Mouse (Mus musculus): ENCODE results near the gene Myh1. TPM values are rescaled to one million over a fixed set of nuclear protein-coding genes. Genes with fewer than 3 reads are reported as not detected.

Gene Myh1
- polyA plus RNA-seq, 2 experiments: 1.1 to 2.4 TPM

DNA sequence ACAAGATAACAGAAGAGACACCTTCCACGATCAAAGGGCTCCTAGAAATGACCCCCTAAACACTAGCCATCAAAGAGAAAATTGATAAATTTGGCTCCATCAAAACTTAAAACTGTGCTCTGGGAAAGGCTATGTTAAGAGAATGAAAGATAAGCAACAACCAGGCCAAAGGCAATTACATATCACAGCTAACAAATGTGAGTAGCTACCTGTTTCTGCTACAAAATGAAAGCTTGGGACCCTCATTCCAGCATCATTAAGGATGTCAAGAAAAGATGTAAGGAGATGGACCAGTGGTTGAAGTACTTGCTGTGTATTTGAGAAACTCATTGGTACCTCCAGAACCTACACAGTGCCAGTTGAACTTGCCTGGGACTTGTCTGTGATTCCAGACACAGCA is 46.0 kb upstream of the Myh1 start:
- Histone ChIP-seq H3K27ac (replicated peaks; ENCODE audit: low read depth, low read length) (no peak overlapping the region), H3K4me3 (replicated peaks; ENCODE audit: low read length) (no peak overlapping the region), H3K9ac (ENCODE audit: low read depth, low read length, severe bottlenecking) (no peak overlapping the region), H3K9me3 (ENCODE audit: control insufficient read depth, low read length) (no peaks in the 10 kb centered on the region), H3K27me3 (ENCODE audit: control insufficient read depth, insufficient read depth, low read length) (no peaks in the 10 kb centered on the region), H3K4me1 (ENCODE audit: control insufficient read depth, insufficient read depth, low read length) (peaks cover 3% of the 10 kb centered on the region; the same call in 1 of the 2 replicates), H3K36me3 (ENCODE audit: control insufficient read depth, insufficient read depth, low read length) (no peaks in the 10 kb centered on the region), H3K4me2 (replicated peaks; ENCODE audit: low read depth, low read length, severe bottlenecking) (no peak overlapping the region)
- WGBS: 65% methylated on average over 1 of the region's 1 CpGs
- no peak for TF ChIP-seq POLR2A (IDR thresholded peaks at IDR 0.05; ENCODE audit: borderline replicate concordance, extremely low read depth, insufficient read depth, insufficient read length)
- no peak for ATAC-seq (ENCODE audit: low FRiP score, low read depth)
- no peak for DNase-seq (ENCODE audit: low spot score)

- ATAC-seq (ENCODE audit: low FRiP score, low read depth) (no peak), DNase-seq (ENCODE audit: low spot score) (no peak)
- no peaks in the 10 kb centered on the region for H3K9me3 ChIP-seq (ENCODE audit: control insufficient read depth, low read length)
- peaks cover 3% of the 10 kb centered on the region; the same call in 1 of the 2 replicates for H3K4me1 ChIP-seq (ENCODE audit: control insufficient read depth, insufficient read depth, low read length)
- no peak overlapping the region for H3K27ac ChIP-seq (replicated peaks; ENCODE audit: low read depth, low read length)
- no peak for TF ChIP-seq POLR2A (IDR thresholded peaks at IDR 0.05; ENCODE audit: borderline replicate concordance, extremely low read depth, insufficient read depth, insufficient read length)
- no peak overlapping the region for H3K4me3 ChIP-seq (replicated peaks; ENCODE audit: low read length)
- no peaks in the 10 kb centered on the region for H3K27me3 ChIP-seq (ENCODE audit: control insufficient read depth, insufficient read depth, low read length)
- no peak overlapping the region for H3K4me2 ChIP-seq (replicated peaks; ENCODE audit: low read depth, low read length, severe bottlenecking)
- H3K9ac ChIP-seq (ENCODE audit: low read depth, low read length, severe bottlenecking): no peak overlapping the region
- H3K36me3 ChIP-seq (ENCODE audit: control insufficient read depth, insufficient read depth, low read length): no peaks in the 10 kb centered on the region
- 57% methylated on average over 2 of the region's 2 CpGs for WGBS
These were observed 44.2 kb upstream of the Myh1 start for GRCm38 (mm10) chr11:67155650-67156049.

GRCm38 (mm10) chr11:67160131-67160530 is 39.7 kb upstream of the Myh1 start:
- 77% methylated on average over 3 of the region's 3 CpGs for WGBS
- Histone ChIP-seq H3K4me1 (ENCODE audit: control insufficient read depth, insufficient read depth, low read length) (no peaks in the 10 kb centered on the region), H3K9me3 (ENCODE audit: control insufficient read depth, low read length) (no peaks in the 10 kb centered on the region), H3K9ac (ENCODE audit: low read depth, low read length, severe bottlenecking) (no peak overlapping the region), H3K27me3 (ENCODE audit: control insufficient read depth, insufficient read depth, low read length) (no peaks in the 10 kb centered on the region), H3K4me3 (replicated peaks; ENCODE audit: low read length) (no peak overlapping the region), H3K36me3 (ENCODE audit: control insufficient read depth, insufficient read depth, low read length) (no peaks in the 10 kb centered on the region), H3K27ac (replicated peaks; ENCODE audit: low read depth, low read length) (no peak overlapping the region), H3K4me2 (replicated peaks; ENCODE audit: low read depth, low read length, severe bottlenecking) (no peak overlapping the region)
- no peak for DNase-seq (ENCODE audit: low spot score)
- no peak for TF ChIP-seq POLR2A (IDR thresholded peaks at IDR 0.05; ENCODE audit: borderline replicate concordance, extremely low read depth, insufficient read depth, insufficient read length)
- ATAC-seq (ENCODE audit: low FRiP score, low read depth): no peak

DNA sequence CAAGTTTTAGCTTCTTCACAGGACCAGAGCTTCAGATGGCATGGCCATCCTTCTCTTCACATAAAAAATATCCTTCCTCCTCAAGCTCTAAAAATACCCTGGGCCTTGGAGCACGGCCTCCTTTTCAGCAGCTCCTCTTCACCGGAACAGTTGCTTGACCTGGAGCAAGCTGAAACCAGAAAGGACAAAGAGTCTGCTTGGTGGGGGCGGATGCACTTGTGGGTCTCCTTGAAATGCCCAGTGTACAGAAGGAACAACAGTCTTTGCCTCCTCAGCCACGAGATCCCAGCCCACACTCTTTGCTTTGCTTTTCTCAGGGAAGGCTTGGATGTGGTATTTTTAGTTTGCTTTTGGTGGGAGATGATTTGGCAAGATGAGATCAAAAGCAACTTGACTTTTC is 36.2 kb upstream of the Myh1 start:
- ATAC-seq (ENCODE audit: low FRiP score, low read depth): no peak
- Histone ChIP-seq H3K27me3 (ENCODE audit: control insufficient read depth, insufficient read depth, low read length) (no peaks in the 10 kb centered on the region), H3K9me3 (ENCODE audit: control insufficient read depth, low read length) (no peaks in the 10 kb centered on the region), H3K27ac (replicated peaks; ENCODE audit: low read depth, low read length) (no peak overlapping the region), H3K4me2 (replicated peaks; ENCODE audit: low read depth, low read length, severe bottlenecking) (no peak overlapping the region), H3K4me3 (replicated peaks; ENCODE audit: low read length) (no peak overlapping the region), H3K4me1 (ENCODE audit: control insufficient read depth, insufficient read depth, low read length) (no peaks in the 10 kb centered on the region), H3K36me3 (ENCODE audit: control insufficient read depth, insufficient read depth, low read length) (no peaks in the 10 kb centered on the region), H3K9ac (ENCODE audit: low read depth, low read length, severe bottlenecking) (no peak overlapping the region)
- WGBS: 82% methylated on average over 4 of the region's 4 CpGs
- TF ChIP-seq POLR2A (IDR thresholded peaks at IDR 0.05; ENCODE audit: borderline replicate concordance, extremely low read depth, insufficient read depth, insufficient read length): no peak
- no peak for DNase-seq (ENCODE audit: low spot score)

DNA sequence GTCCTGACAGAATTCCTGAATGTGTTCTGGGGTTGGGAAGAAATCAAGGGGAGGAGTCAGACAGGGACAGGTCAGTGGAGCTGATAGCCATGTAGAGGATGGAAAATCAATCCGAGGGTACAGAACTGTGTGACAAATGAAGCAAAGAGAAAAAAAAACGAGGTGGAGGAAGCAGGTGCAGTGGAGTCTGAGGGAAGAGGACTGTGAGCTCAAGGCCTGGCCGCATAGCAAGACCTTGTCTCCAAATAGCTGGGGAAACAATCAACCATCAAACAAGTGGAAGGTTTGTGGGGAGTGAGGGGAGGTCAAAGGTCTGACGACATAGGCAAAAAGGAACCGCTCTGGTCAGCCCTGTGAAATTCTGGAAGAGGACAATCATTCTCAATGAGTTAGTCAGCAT is 35.0 kb upstream of the Myh1 start:
- no peak for ATAC-seq (ENCODE audit: low FRiP score, low read depth)
- 66% methylated on average over 5 of the region's 5 CpGs for WGBS
- Histone ChIP-seq H3K4me3 (replicated peaks; ENCODE audit: low read length) (no peak overlapping the region), H3K27ac (replicated peaks; ENCODE audit: low read depth, low read length) (no peak overlapping the region), H3K4me1 (ENCODE audit: control insufficient read depth, insufficient read depth, low read length) (no peaks in the 10 kb centered on the region), H3K27me3 (ENCODE audit: control insufficient read depth, insufficient read depth, low read length) (no peaks in the 10 kb centered on the region), H3K9me3 (ENCODE audit: control insufficient read depth, low read length) (no peaks in the 10 kb centered on the region), H3K9ac (ENCODE audit: low read depth, low read length, severe bottlenecking) (no peak overlapping the region), H3K36me3 (ENCODE audit: control insufficient read depth, insufficient read depth, low read length) (no peaks in the 10 kb centered on the region), H3K4me2 (replicated peaks; ENCODE audit: low read depth, low read length, severe bottlenecking) (no peak overlapping the region)
- TF ChIP-seq POLR2A (IDR thresholded peaks at IDR 0.05; ENCODE audit: borderline replicate concordance, extremely low read depth, insufficient read depth, insufficient read length): no peak
- DNase-seq (ENCODE audit: low spot score): no peak

DNA sequence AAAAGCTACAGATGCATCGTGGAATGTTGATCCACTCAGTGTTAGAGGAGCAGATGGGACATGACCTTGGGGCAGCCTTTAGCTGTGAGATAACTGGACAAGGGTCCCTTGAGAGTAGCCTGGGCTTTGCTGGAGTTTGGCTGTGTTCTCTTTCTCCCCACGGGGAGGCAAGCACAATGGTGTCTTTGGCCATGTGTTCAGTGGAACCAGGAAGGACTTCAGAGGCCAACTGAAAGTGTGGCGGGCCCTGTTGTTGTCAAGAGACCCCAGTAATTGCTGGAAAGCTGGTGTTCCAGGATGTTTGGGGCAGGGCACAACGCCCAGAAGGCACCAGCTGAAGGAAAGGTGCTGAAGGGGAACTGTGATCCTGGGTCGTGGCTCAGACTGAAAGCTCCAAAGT is 30.6 kb upstream of the Myh1 start:
- 59% methylated on average over 5 of the region's 5 CpGs for WGBS
- H3K4me2 ChIP-seq (replicated peaks; ENCODE audit: low read depth, low read length, severe bottlenecking): no peak overlapping the region
- H3K9me3 ChIP-seq (ENCODE audit: control insufficient read depth, low read length): no peaks in the 10 kb centered on the region
- H3K36me3 ChIP-seq (ENCODE audit: control insufficient read depth, insufficient read depth, low read length): no peaks in the 10 kb centered on the region
- no peaks in the 10 kb centered on the region for H3K4me1 ChIP-seq (ENCODE audit: control insufficient read depth, insufficient read depth, low read length)
- H3K27me3 ChIP-seq (ENCODE audit: control insufficient read depth, insufficient read depth, low read length): no peaks in the 10 kb centered on the region
- TF ChIP-seq POLR2A (IDR thresholded peaks at IDR 0.05; ENCODE audit: borderline replicate concordance, extremely low read depth, insufficient read depth, insufficient read length): no peak
- H3K27ac ChIP-seq (replicated peaks; ENCODE audit: low read depth, low read length): no peak overlapping the region
- ATAC-seq (ENCODE audit: low FRiP score, low read depth) (no peak), DNase-seq (ENCODE audit: low spot score) (no peak)
- H3K9ac ChIP-seq (ENCODE audit: low read depth, low read length, severe bottlenecking): no peak overlapping the region
- H3K4me3 ChIP-seq (replicated peaks; ENCODE audit: low read length): no peak overlapping the region

All from limb, embryonic 14.5 days (tissue).